Mouse (Mus musculus): ENCODE data around the gene Cyp4f18.

Gene Cyp4f18

DNA sequence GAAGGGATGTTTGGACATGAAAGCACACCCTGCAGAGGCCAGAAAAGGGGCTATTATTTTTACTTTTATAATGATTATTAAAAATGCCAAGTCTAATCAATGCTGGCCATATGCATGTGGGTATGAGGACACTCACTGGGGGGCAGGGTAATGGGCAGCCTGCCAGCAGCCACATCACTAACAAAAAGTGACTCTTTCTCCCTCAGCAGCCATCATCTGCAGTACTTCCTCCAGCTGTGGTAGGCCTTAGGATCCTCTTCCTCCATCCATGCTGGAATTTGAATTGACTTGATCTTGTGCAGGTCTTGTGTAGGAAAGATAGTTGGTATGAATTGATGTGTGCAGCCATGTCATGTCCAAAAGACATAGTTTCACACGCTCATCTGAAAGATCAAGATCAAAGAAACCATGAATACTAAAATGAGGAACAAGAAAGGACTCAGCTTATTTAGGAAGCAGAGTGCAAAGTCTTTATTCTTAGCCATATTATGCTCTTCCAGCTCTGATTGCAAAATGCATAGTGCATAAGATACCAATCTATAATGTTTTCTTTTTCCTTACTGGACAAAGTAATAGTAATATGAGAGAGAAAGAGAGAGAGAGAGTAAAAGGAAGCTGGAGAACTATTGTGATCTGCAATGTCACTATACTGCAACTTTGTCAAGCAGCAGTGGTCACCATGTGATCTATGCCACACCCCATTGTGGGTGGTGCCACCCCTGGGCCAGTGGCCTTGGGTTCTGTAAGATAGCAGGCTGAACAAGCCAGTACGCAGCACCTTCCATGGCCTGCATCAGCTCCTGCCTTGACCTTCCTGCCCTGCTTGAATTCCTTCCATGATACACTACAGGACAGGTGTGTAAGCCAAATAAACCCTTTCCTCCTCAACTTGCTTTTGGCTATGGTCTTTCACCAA is 68.9 kb downstream of the Cyp4f18 start:
- no peak for TF ChIP-seq GATA4 (IDR thresholded peaks at IDR 0.05; ENCODE audit: insufficient replicate concordance, low read length)
